Comparison of ENCODE assay signal across 14 mouse cellular contexts in the genomic region with DNA sequence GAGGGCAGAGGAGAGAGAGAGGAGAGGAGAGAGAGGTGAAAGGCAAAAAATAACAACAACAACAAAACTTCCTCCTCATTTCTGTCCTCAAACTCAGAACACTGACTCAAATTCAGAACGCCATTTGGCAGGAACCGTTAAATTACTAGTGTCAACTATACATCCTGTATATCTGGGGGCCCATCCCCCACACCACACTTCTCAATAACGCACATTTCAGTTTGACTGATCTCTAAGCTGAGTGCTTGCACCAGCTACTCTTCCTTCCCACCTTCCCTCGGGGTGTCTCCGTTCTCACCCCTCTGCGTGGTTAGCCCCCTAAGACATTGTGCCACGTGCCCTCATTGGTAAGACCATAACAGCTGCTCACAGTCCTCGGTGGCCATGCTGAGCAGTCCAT. TPM values are rescaled to one million over a fixed set of nuclear protein-coding genes. Genes with fewer than 3 reads are reported as not detected.
A peak's percentile ranks its signal among the peaks of the same experiment; 100 is the strongest.
DNase-seq lines count a peak whose midpoint lies in the region; TF ChIP-seq lines count a peak whose summit lies in the region.
"Had no signal": no experiment of that assay in that cellular context is flagged by ENCODE, and none has a peak within 500 bp of the region (broad histone marks: within the 10 kb centered on the region; RNA-seq: fewer than 3 reads in every experiment).

No protein-coding gene starts in this region.

- H3K27ac ChIP-seq in gastrocnemius, adult 2 months: no peak overlapping the region
- H3K27ac ChIP-seq: heart, adult 2 months; hindbrain, embryonic 13.5 days; lung, embryonic 15.5 days had no signal

- no peak for TF ChIP-seq CTCF in gastrocnemius, adult 2 months (IDR thresholded peaks at IDR 0.05)

- intact Hi-C loops in gastrocnemius, adult 2 months (cut with DNase I): no loop called here

- DNase-seq in gastrocnemius, adult 2 months: no peak
- DNase-seq in gastrocnemius, postnatal 10 days: no peak
- peak; percentile 5 for DNase-seq in urinary bladder, adult 2 months (ENCODE audit: low spot score)
- DNase-seq in urinary bladder, postnatal 36 days (ENCODE audit: low spot score in 2 of 2): no peak
- DNase-seq in natural killer cell, adult 2 months (ENCODE audit: low spot score in 2 of 2): peak; percentile 79 to 81
- DNase-seq in cerebellum, postnatal 25 days: no peak
- DNase-seq in layer of hippocampus, postnatal 14 days (ENCODE audit: low spot score in 2 of 2): no peak
- DNase-seq in embryo, embryonic 11 days: no peak
- DNase-seq: cerebellum, postnatal 10 days; kidney, postnatal 36 days had no signal

- H3K4me3 ChIP-seq in gastrocnemius, adult 2 months: peak overlapping the region; percentile 5
- H3K4me3 ChIP-seq: heart, adult 2 months; hindbrain, embryonic 13.5 days; lung, embryonic 15.5 days had no signal

RNA-seq across cellular contexts. Expression of a gene that starts 8.1 kb away (rescaled TPM):
- total RNA-seq in gastrocnemius, adult 2 months (2021): under 1 TPM in 1 of 2 experiments, not detected in 1; 0.14 TPM
- total RNA-seq in gastrocnemius, postnatal 10 days (2021): under 1 TPM in 1 of 2 experiments, not detected in 1; 0.09 TPM
- 3.4 and 4.1 TPM in 2 replicates for polyA plus RNA-seq in urinary bladder, adult 2 months (2012; rRNA removed)
- total RNA-seq in layer of hippocampus, postnatal 14 days (2021): not detected
- total RNA-seq: left cerebral cortex, postnatal 14 days had no signal
- polyA plus RNA-seq: hindbrain, embryonic 13.5 days had no signal

RNA-seq across cellular contexts. Expression of a gene that starts 30.7 kb away (rescaled TPM):
- 1 to 10 TPM; 3.0 to 3.1 TPM for total RNA-seq in gastrocnemius, adult 2 months (2021)
- total RNA-seq in gastrocnemius, postnatal 10 days (2021): 10 to 100 TPM in 1 of 2 experiments, 1 to 10 TPM in 1; 9.4 to 12.0 TPM
- 17.0 and 22.2 TPM in 2 replicates for polyA plus RNA-seq in urinary bladder, adult 2 months (2012; rRNA removed)
- 1 to 10 TPM; 8.1 to 9.2 TPM for total RNA-seq in layer of hippocampus, postnatal 14 days (2021)

RNA-seq across cellular contexts. Expression of a gene that starts 51.2 kb away (rescaled TPM):
- under 1 TPM; 0.20 to 0.36 TPM for total RNA-seq in gastrocnemius, adult 2 months (2021)
- total RNA-seq in gastrocnemius, postnatal 10 days (2021): 1 to 10 TPM in 1 of 2 experiments, under 1 TPM in 1; 0.75 to 1.7 TPM
- polyA plus RNA-seq in urinary bladder, adult 2 months (2012; rRNA removed): 4.5 and 5.3 TPM in 2 replicates
- total RNA-seq in layer of hippocampus, postnatal 14 days (2021): 10 to 100 TPM; 13.2 to 13.7 TPM

RNA-seq across cellular contexts. Expression of a gene that starts 57.5 kb away (rescaled TPM):
- total RNA-seq in gastrocnemius, adult 2 months (2021): 1 to 10 TPM; 5.0 to 8.5 TPM
- 10 to 100 TPM; 12.2 to 18.6 TPM for total RNA-seq in gastrocnemius, postnatal 10 days (2021)
- polyA plus RNA-seq in urinary bladder, adult 2 months (2012; rRNA removed): 40.7 and 65.9 TPM in 2 replicates
- 1 to 10 TPM; 4.9 to 7.8 TPM for total RNA-seq in layer of hippocampus, postnatal 14 days (2021)

Comparison
In these comparisons a context has a peak if more than half of its experiments do, and no peak if none do; other contexts are left out.
1. DNase-seq: peak in urinary bladder, adult 2 months (single experiment) and natural killer cell, adult 2 months (2 of 2); none in gastrocnemius, adult 2 months (single experiment), gastrocnemius, postnatal 10 days (single experiment), urinary bladder, postnatal 36 days (0 of 2), cerebellum, postnatal 25 days (0 of 2), layer of hippocampus, postnatal 14 days (0 of 2) and embryo, embryonic 11 days (single experiment).
2. RNA of a gene that starts 51.2 kb away (total RNA-seq): 13.2 to 13.7 TPM in layer of hippocampus, postnatal 14 days; 0.75 to 1.7 TPM in gastrocnemius, postnatal 10 days and 0.20 to 0.36 TPM in gastrocnemius, adult 2 months; every median in the first group is over 4 times any median in the second.